Mouse (Mus musculus) right cerebral cortex, postnatal 14 days (tissue): Measurements from ENCODE around the gene Lao1.

Experiments
- DNase-seq: peaks from one replicate; pipeline ENCODE4 v3.0.0; 2022

Lao1 gene

GRCm38 (mm10) chr4:119015557-119015956, 54.2 kb downstream of the Lao1 start:
- no peak for DNase-seq

- no peak for DNase-seq
Measured at GRCm38 (mm10) chr4:119017078-119017477, 55.7 kb downstream of the Lao1 start.
